Mouse (Mus musculus): ENCODE measurements around the gene Fbf1.

Gene Fbf1

GRCm38 (mm10) chr11:116167884-116168439 is at the start of gene Fbf1:
Gene Fbf1 (minus strand): TSS chr11:116168166.
- DNase-seq (ENCODE audit: low spot score), result peak; percentile 95

- DNase-seq (ENCODE audit: low spot score), result no peak
Measured at GRCm38 (mm10) chr11:116216549-116216948, 48.6 kb upstream of the Fbf1 start.

GRCm38 (mm10) chr11:116215991-116216390 is 48.0 kb upstream of the Fbf1 start:
- DNase-seq (ENCODE audit: low spot score), result no peak

GRCm38 (mm10) chr11:116215181-116215580 is 47.2 kb upstream of the Fbf1 start:
- DNase-seq (ENCODE audit: low spot score), result no peak

- DNase-seq (ENCODE audit: low spot score), result no peak
Measured at GRCm38 (mm10) chr11:116213877-116214510, 46.0 kb upstream of the Fbf1 start.

GRCm38 (mm10) chr11:116212847-116213246 is 44.9 kb upstream of the Fbf1 start:
- no peak for DNase-seq (ENCODE audit: low spot score)

- no peak for DNase-seq (ENCODE audit: low spot score)
Measured at GRCm38 (mm10) chr11:116210696-116211095, 42.7 kb upstream of the Fbf1 start.

- no peak for DNase-seq (ENCODE audit: low spot score)
Measured at GRCm38 (mm10) chr11:116209257-116209656, 41.3 kb upstream of the Fbf1 start.

GRCm38 (mm10) chr11:116208660-116209059 is 40.7 kb upstream of the Fbf1 start:
- DNase-seq (ENCODE audit: low spot score), result no peak

- no peak for DNase-seq (ENCODE audit: low spot score)
Measured at GRCm38 (mm10) chr11:116206678-116207077, 38.7 kb upstream of the Fbf1 start.

GRCm38 (mm10) chr11:116203150-116203549 is 35.2 kb upstream of the Fbf1 start:
- DNase-seq (ENCODE audit: low spot score), result no peak

- no peak for DNase-seq (ENCODE audit: low spot score)
Measured at GRCm38 (mm10) chr11:116201151-116201550, 33.2 kb upstream of the Fbf1 start.

- peak; percentile 96 for DNase-seq (ENCODE audit: low spot score)
Measured at GRCm38 (mm10) chr11:116198639-116199531, 30.9 kb upstream of the Fbf1 start, which contains the start of the genes Ten1 and Acox1. Gene Ten1 (plus strand): TSS chr11:116198855. Gene Acox1 (minus strand): TSS chr11:116199045.

- no peak for DNase-seq (ENCODE audit: low spot score)
Measured at GRCm38 (mm10) chr11:116198132-116198531, 30.2 kb upstream of the Fbf1 start.

- DNase-seq (ENCODE audit: low spot score), result no peak
Measured at GRCm38 (mm10) chr11:116197584-116197906, 29.6 kb upstream of the Fbf1 start.

- no peak for DNase-seq (ENCODE audit: low spot score)
Measured at GRCm38 (mm10) chr11:116196866-116197583, 29.1 kb upstream of the Fbf1 start.

- DNase-seq (ENCODE audit: low spot score), result no peak
Measured at GRCm38 (mm10) chr11:116196336-116196735, 28.4 kb upstream of the Fbf1 start.

GRCm38 (mm10) chr11:116195252-116195651 is 27.3 kb upstream of the Fbf1 start:
- DNase-seq (ENCODE audit: low spot score), result no peak

GRCm38 (mm10) chr11:116194619-116195018 is 26.7 kb upstream of the Fbf1 start:
- DNase-seq (ENCODE audit: low spot score), result no peak

GRCm38 (mm10) chr11:116187226-116187930 is 19.4 kb upstream of the Fbf1 start:
- no peak for DNase-seq (ENCODE audit: low spot score)

- no peak for DNase-seq (ENCODE audit: low spot score)
Measured at GRCm38 (mm10) chr11:116186360-116186759, 18.4 kb upstream of the Fbf1 start.

GRCm38 (mm10) chr11:116185836-116186235 is 17.9 kb upstream of the Fbf1 start:
- no peak for DNase-seq (ENCODE audit: low spot score)
